8 mouse cellular contexts compared by ENCODE assay signal in genomic region chr7:125490947-125491735, GRCm38 (mm10). TPM values are rescaled to one million over a fixed set of nuclear protein-coding genes. Genes with fewer than 3 reads are reported as not detected.
DNase-seq lines count a peak whose midpoint lies in the region; ATAC-seq and TF ChIP-seq lines count a peak whose summit lies in the region.

Gene Nsmce1, minus strand, starts transcription at chr7:125491596.

- under 1% methylated on average over 56 of the region's 56 CpGs for WGBS in heart, embryonic 12.5 days
- under 1% methylated on average over 56 of the region's 56 CpGs for WGBS in kidney, postnatal 0 days
- WGBS in liver, embryonic 11.5 days: under 1% methylated on average over 56 of the region's 56 CpGs
- under 1% methylated on average over 55 of the region's 56 CpGs for WGBS in stomach, embryonic 14.5 days

- H3K36me3 ChIP-seq in heart, embryonic 12.5 days: peaks cover 8% of the 10 kb centered on the region
- H3K36me3 ChIP-seq in kidney, postnatal 0 days (ENCODE audit: insufficient read depth, low read length): no peaks in the 10 kb centered on the region
- H3K36me3 ChIP-seq in liver, embryonic 11.5 days (ENCODE audit: control insufficient read depth, insufficient read depth, low read length): peaks cover 3% of the 10 kb centered on the region; the same call in 1 of the 2 replicates
- H3K36me3 ChIP-seq in stomach, embryonic 14.5 days (ENCODE audit: control insufficient read depth, insufficient read depth, low read length): peaks cover 2% of the 10 kb centered on the region; the same call in 1 of the 2 replicates

- peak within 1 kb of the TSS; percentile 76 for H3K4me3 ChIP-seq in heart, embryonic 12.5 days
- peak within 1 kb of the TSS; percentile 62 for H3K4me3 ChIP-seq in kidney, postnatal 0 days (replicated peaks; ENCODE audit: low read depth, low read length)
- peak within 1 kb of the TSS; percentile 67 for H3K4me3 ChIP-seq in liver, embryonic 11.5 days (ENCODE audit: low read depth, low read length)
- peak within 1 kb of the TSS; percentile 61 for H3K4me3 ChIP-seq in stomach, embryonic 14.5 days (ENCODE audit: low read depth, low read length)

- H3K4me2 ChIP-seq in heart, embryonic 12.5 days: peak within 1 kb of the TSS; percentile 81
- H3K4me2 ChIP-seq in kidney, postnatal 0 days (ENCODE audit: low read length): peak within 1 kb of the TSS; percentile 77
- peak within 1 kb of the TSS; percentile 90 for H3K4me2 ChIP-seq in liver, embryonic 11.5 days
- H3K4me2 ChIP-seq in stomach, embryonic 14.5 days (replicated peaks; ENCODE audit: low read depth, low read length): peak within 1 kb of the TSS; percentile 65

- peaks cover 16% of the 10 kb centered on the region for H3K4me1 ChIP-seq in heart, embryonic 12.5 days (replicated peaks)
- peaks cover 8% of the 10 kb centered on the region; the same call in 1 of the 2 replicates for H3K4me1 ChIP-seq in kidney, postnatal 0 days (replicated peaks; ENCODE audit: insufficient read depth, low read length)
- peaks cover 33% of the 10 kb centered on the region for H3K4me1 ChIP-seq in liver, embryonic 11.5 days (replicated peaks; ENCODE audit: control insufficient read depth, insufficient read depth, low read length)
- H3K4me1 ChIP-seq in stomach, embryonic 14.5 days (ENCODE audit: control insufficient read depth, insufficient read depth, low read length): peaks cover 10% of the 10 kb centered on the region

- H3K9ac ChIP-seq in heart, embryonic 12.5 days: peak within 1 kb of the TSS; percentile 85
- H3K9ac ChIP-seq in kidney, postnatal 0 days (ENCODE audit: low read depth, low read length): peak within 1 kb of the TSS; percentile 70
- peak within 1 kb of the TSS; percentile 76 for H3K9ac ChIP-seq in liver, embryonic 11.5 days (ENCODE audit: low read depth, low read length)
- peak within 1 kb of the TSS; percentile 58 for H3K9ac ChIP-seq in stomach, embryonic 14.5 days (replicated peaks; ENCODE audit: low read depth, low read length)

- H3K27me3 ChIP-seq in heart, embryonic 12.5 days (replicated peaks): no peaks in the 10 kb centered on the region
- no peaks in the 10 kb centered on the region for H3K27me3 ChIP-seq in kidney, postnatal 0 days (ENCODE audit: insufficient read depth, low read length)
- H3K27me3 ChIP-seq in liver, embryonic 11.5 days (replicated peaks; ENCODE audit: control insufficient read depth, insufficient read depth, low read length): no peaks in the 10 kb centered on the region
- no peaks in the 10 kb centered on the region for H3K27me3 ChIP-seq in stomach, embryonic 14.5 days (ENCODE audit: control insufficient read depth, insufficient read depth, low read length)

- DNase-seq in CD4-positive helper T cell, adult 2 months (ENCODE audit: low read depth, low spot score): peak; percentile 98
- peak; percentile 94 for DNase-seq in brain, embryonic 18.5 days (ENCODE audit: low read depth, low spot score)
- DNase-seq in kidney, postnatal 0 days (ENCODE audit: low spot score): peak; percentile 98
- peak; percentile 88 for DNase-seq in liver, embryonic 11.5 days (ENCODE audit: low spot score)
- DNase-seq in naive thymus-derived CD4-positive, alpha-beta T cell, adult 2 months (ENCODE audit: low read depth): peak; percentile 97

- H3K9me3 ChIP-seq in heart, embryonic 12.5 days (replicated peaks): no peaks in the 10 kb centered on the region
- H3K9me3 ChIP-seq in kidney, postnatal 0 days (replicated peaks; ENCODE audit: low read length): no peaks in the 10 kb centered on the region
- H3K9me3 ChIP-seq in liver, embryonic 11.5 days (ENCODE audit: control insufficient read depth, low read length): no peaks in the 10 kb centered on the region
- H3K9me3 ChIP-seq in stomach, embryonic 14.5 days (ENCODE audit: control insufficient read depth, low read depth, low read length): no peaks in the 10 kb centered on the region

- TF ChIP-seq CTCF in kidney, postnatal 0 days (IDR thresholded peaks at IDR 0.05; ENCODE audit: low read depth): peak; percentile 51

- peak; percentile 98 for ATAC-seq in erythroid progenitor cell, adult 5-6 weeks (replicated peaks; ENCODE audit: low FRiP score, poor library complexity, severe bottlenecking)
- peak; percentile 97 for ATAC-seq in heart, embryonic 12.5 days (ENCODE audit: insufficient number of reproducible peaks, low FRiP score)
- ATAC-seq in kidney, postnatal 0 days (replicated peaks; ENCODE audit: low FRiP score, low read depth): peak; percentile 96
- ATAC-seq in liver, embryonic 11.5 days (replicated peaks; ENCODE audit: low FRiP score): peak; percentile 96
- ATAC-seq in stomach, embryonic 14.5 days (ENCODE audit: insufficient number of reproducible peaks, insufficient read depth, low FRiP score, low read depth): peak; percentile 98

- H3K27ac ChIP-seq in heart, embryonic 12.5 days (ENCODE audit: poor library complexity, severe bottlenecking): peak within 1 kb of the TSS; percentile 73
- H3K27ac ChIP-seq in kidney, postnatal 0 days: peak within 1 kb of the TSS; percentile 82
- H3K27ac ChIP-seq in liver, embryonic 11.5 days (ENCODE audit: low read depth, low read length): peak within 1 kb of the TSS; percentile 81
- peak within 1 kb of the TSS; percentile 76; the same call in 1 of the 2 replicates for H3K27ac ChIP-seq in stomach, embryonic 14.5 days (ENCODE audit: low read length)

RNA-seq across cellular contexts. Expression of gene Nsmce1, which starts in this region (rescaled TPM):
- total RNA-seq in erythroid progenitor cell, adult 5-6 weeks (2015; ENCODE audit: low replicate concordance): 36.9 and 58.7 TPM in 2 replicates
- 51.3 and 53.6 TPM in 2 replicates for total RNA-seq in erythroid progenitor cell, adult 5-6 weeks (2017; ENCODE audit: low replicate concordance)
- polyA plus RNA-seq in heart, embryonic 12.5 days (2016; fragmentation: Nextera tagmentation; extraction: Ambion mirVana): 97.1 and 98.8 TPM in 2 replicates
- polyA plus RNA-seq in kidney, postnatal 0 days (2015; fragmentation: Nextera tagmentation; extraction: Ambion mirVana): 119 and 127 TPM in 2 replicates
- 126 and 132 TPM in 2 replicates for polyA plus RNA-seq in liver, embryonic 11.5 days (2014; fragmentation: Nextera tagmentation; extraction: Ambion mirVana)
- 133 and 140 TPM in 2 replicates for polyA plus RNA-seq in stomach, embryonic 14.5 days (2014; fragmentation: Nextera tagmentation; extraction: Ambion mirVana)

Comparison
In these comparisons a context has a peak if more than half of its experiments do, and no peak if none do; other contexts are left out.
1. Peak in every context shown above with its lines: DNase-seq, ATAC-seq, H3K4me3 ChIP-seq and H3K27ac ChIP-seq.